Mouse (Mus musculus) right cerebral cortex, postnatal 4 days (tissue): ENCODE data around the gene Sec24a.
A peak's percentile ranks its signal among the peaks of the same experiment; 100 is the strongest.
"Not testable (repeated sequence)": the region's sequence is repeated elsewhere in the genome, so short reads cannot be mapped to it uniquely, and the experiment has no call there.

Source experiments
- DNase-seq: peaks from one replicate; pipeline ENCODE4 v3.0.0-alpha.2; 2022

Gene Sec24a

DNA sequence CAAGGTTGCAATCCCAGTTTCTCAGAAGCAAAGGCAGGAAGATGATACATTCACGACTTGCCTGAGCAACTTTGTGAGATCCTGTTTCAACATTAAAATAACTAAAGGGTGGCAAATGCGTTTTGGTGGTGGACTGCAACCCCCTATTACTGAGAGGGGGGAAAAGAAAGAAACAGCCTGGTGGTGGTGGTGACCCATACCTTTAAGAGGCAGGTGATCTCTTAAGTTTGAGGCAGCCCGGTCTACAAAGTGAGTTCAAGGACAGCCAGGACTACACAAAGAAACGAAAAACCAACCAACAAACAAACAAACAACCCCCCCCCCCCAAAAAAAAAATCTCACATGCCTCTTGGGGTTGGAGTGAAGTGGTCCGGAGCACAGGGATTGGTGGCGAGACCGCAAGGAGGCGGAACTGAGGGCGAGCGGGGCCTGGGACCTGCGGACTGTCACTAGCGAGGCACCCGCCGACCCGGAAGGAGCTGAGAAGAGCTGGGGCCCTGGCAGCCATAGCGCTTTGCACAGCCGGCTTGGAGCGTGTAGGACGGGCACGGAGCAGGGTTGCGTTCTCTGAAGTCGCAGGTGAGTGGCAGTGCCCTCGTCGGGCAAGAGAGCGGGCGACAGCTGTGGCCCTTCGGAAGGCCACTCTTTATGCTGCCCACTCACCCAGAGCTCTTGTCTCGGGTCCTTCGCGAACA is at the start of gene Sec24a, which contains the start of gene Sar1b:
Gene Sec24a, minus strand, starts transcription at position 422 of the 695 bp plus-strand sequence.
Gene Sar1b, plus strand, starts transcription at position 475 of the 695 bp plus-strand sequence.
- peak; percentile 82 for DNase-seq

DNA sequence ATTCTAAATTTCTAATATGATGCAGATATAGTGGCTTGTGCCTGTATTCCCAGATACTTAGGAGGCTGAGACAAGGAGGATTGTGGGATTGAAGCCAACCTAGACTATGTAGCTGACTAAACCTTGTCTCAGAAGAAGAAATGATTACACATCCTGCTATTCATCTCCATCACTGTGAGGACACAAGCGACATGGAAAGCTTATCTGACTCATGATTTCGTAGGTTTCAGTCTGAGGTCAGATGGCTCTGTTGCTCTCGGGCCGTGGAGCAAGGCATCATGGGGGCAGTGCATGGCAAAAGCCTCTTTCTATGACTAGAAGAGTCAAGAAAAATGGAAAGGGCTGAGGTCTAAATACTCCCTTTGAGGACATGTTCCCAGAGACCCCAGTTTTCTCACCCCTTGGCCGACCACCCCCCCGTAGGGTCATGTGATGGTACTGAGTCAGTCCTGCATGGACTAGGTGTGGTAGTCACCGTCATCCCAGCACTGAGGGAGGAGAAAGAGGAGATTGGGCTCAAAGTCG is 48.6 kb upstream of the Sec24a start:
- DNase-seq = no peak

DNA sequence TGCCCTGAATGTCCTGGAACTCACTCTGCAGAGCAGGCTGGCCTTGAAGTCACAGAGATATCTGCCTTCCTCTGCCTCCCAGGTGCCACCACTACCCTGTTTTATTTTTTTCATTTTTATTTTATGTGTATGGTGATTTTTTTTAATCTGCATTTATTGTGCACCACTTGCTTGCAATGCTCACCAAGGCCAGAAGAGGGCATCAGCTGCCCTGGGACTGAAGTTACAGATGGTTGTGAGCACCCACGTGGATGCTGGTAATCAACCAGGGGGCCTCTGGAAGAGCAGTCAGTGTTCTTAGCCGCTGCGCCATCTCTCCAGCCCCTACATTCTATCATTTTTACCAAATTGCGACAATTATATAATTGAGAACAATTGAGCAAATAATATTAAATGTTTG is 47.8 kb upstream of the Sec24a start:
- no peak for DNase-seq

DNA sequence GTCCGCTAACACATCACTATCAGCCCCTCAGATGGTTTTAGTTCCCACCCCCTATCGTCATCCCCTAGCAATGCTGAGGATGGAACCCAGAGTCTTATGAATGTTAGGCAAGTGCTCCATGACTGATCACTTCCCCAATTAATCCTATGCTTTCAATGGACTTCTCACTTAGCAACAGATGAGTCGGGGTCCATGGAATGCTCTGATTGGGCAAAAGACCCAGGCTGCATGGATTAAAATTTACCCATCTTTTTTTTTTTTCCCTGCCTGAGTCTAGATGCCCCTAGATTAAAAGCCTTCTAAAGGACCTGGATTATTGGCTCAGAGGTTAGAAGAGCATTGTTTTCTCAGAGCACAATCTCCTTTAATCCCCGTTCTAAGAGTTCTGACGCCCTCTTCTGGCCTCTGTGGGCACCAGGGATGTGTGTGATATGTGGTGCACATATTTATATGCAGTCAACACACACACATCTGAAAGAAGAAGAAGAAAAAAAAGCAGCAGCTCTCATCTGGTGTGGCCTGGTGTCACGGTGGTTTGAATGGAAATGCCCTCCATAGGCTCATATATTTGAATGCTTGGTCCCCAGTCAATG is 46.3 kb upstream of the Sec24a start:
- DNase-seq = peak; percentile 29

DNA sequence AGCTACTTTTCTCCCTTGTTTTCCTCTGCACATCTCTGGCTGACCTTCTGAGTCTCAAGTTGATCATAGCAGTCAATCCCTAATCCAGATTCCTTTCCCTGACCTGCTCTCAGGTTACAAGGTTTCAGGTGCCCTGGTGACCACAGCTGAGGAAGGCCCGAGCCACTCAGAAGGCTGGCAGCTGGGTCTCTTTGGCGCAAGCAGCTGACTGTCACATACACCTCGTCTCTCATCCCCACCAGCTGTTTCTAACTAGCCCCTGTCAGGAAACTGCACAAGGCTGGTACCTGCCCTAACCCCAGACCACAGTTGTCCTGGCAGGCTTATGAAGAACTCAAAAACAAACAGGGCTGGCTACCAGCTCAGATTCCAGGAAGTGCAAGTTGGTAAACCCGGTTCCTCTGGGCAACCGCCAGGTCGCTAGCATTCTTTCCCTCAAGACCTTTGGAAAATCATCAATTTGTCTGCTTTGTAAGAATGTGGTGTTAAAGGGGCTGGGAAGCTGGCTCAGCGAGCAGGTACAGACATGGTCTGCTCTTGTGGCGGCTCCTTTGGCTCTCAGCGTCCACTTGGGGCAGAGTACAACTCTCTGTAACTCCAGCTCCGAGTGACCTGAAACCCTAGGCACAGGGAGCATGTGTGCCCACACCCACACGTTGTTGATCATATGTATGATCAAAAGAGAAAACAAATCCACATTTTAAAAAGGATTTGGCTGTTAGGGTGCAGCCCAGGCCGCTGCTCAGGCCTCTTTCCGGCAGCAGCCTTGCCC is 43.9 kb upstream of the Sec24a start:
- no peak for DNase-seq

DNA sequence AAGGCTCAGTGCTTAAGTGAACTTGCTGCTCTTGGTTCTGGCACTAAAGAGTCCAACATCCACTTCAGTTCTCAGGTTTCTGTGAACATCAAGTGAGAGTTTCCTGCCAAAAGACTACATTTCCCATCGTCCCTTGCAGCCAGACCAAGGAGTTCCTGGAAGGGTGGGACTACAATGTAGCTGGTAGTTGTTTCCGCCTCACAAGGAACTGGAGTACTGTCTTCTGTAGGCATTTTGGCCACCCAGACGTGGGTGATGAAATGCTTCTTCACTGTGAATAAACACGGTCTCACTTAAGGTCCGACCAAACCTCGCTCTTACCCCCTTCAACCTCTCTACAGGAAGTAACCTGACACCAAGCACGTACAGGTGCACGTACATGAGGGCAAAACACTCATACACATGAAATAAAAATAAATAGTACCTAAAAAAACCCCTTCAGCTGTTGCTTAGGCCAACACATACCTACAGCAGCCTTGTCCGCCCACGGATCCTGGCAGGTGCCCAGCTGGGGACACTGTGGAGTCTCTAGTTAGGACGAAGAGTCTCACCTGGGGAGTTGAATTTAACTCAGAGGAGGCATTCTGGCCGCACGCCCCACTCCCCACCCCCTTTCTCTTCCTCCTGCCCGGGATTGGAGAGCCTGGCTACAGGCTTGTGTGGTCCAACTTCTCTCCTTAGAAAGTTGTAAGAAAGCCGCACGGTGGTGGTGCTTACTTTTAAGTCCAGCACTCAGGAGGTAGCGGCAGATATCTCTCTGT is 42.0 kb upstream of the Sec24a start:
- peak; percentile 49 for DNase-seq

DNA sequence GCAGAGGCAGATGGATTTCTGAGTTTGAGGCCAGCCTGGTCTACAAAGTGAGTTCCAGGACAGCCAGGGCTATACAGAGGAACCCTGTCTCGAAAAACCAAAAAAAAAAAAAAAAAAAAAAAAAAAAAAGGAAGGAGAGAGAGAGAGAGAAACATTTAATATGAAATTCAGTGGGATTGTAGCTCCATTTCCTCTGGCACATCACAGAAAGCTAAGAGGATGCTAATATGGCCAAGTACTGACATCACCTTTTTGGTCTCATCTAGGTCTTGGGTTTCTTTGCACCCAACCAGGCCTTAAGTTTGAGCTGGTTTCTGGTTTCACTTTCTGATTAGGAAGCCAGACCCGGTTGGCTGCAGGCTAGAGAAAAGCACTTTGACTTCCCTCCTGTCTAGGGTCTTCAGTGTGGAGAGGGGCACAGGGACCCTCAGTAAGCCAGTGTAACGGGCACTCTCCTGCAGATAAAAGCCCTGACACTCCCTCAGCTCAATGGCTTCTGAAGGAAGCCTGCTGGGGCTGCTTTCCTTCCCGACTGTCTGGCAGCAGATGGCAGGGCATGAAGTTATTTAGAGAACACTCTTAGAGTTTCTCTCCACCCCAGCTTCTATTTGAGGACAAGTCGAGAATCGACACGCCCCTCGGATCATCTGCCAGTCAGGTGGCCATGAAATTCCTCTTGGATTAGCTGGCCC is 37.3 kb upstream of the Sec24a start:
- DNase-seq = no peak

DNA sequence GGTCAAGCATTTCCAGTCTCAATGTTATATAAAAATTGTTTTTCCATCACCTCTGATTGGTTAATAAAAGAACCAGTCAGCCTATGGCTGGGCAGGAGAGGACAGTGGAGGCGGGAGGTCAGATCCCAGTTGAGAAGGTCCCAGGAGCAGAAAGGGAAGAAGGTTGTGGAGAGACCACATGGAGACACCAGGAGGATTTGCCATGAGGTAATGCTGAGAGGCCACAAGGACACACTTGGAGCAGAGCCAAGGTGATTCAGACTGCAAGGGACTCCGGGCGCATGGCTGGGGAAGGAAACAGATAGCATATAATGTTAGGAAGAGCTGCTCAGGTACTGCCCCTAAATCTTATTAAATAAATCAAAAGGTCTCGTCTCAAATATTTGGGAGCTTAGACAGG is 32.8 kb upstream of the Sec24a start:
- DNase-seq = no peak

DNA sequence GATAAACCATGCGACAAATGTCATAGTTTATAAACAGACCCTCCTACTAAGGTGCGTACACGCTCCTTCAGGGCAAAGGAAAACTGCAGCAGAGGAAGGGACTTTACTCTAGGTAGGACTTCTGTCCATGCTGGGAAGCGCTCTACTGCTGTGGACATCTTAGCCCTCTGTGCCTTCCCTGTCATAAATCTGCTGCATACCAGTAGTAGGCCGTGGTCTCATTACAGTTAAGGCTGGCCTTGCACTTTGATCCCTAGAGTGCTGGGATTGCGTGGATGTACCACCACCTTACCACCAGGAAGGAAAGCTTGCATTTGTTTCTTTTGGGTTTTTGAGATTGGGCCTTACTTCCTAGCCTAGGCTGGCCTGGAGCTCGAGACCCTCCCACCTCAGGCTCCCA is 27.2 kb upstream of the Sec24a start:
- no peak for DNase-seq

DNA sequence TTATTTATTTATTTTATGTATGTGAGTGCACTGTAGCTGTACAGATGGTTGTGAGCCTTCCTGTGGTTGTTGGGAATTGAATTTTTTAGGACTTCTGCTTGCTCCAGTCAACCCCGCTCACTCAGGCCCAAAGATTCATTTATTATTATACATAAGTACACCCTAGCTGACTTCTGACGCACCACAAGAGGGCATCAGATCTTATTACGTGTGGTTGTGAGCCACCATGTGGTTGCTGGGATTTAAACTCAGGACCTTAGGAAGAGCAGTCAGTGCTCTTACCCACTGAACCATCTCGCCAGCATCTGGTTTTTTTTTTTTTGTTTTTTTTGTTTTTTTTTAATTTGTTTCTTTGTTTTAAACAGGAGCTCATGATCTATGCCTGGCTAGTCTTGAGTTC is 26.3 kb upstream of the Sec24a start:
- DNase-seq = not testable (repeated sequence)

DNA sequence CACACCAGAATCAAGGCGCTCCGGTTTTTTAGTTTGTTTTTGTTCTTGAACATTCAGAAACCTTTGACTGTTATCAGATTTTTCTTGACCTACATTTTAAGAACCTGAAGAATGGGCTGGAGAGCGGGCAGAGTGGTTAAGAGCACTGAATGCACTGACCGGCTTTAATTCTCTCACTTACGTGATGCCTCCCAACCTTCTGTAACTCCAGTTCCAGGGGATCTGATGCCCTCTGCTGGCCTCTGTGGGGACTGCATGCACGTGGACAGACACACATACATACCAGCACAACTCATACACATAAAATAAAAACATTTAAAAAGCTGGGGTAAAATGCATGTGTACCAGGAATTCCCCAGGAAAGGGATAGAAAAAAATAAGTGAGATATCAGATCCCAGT is 22.5 kb upstream of the Sec24a start:
- DNase-seq = peak; percentile 37

DNA sequence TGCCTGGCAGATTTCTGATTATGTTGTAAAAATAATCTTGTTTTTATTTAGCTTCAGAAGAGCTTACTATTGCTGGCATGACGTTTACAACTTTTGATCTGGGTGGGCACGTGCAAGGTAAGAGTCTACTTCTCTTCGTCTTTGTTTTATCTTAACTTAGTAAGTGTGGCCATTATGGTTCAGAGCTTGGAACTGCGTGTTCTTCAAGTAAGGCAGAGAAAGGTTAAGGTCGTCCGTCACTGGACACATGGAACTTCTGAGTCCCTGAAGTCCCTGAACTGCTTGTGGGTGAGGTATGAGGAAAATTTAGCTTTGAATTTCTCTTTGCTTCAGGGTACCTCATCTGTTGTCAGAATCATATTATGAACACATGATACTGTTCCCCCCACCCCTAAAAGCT is 19.3 kb upstream of the Sec24a start:
- no peak for DNase-seq

DNA sequence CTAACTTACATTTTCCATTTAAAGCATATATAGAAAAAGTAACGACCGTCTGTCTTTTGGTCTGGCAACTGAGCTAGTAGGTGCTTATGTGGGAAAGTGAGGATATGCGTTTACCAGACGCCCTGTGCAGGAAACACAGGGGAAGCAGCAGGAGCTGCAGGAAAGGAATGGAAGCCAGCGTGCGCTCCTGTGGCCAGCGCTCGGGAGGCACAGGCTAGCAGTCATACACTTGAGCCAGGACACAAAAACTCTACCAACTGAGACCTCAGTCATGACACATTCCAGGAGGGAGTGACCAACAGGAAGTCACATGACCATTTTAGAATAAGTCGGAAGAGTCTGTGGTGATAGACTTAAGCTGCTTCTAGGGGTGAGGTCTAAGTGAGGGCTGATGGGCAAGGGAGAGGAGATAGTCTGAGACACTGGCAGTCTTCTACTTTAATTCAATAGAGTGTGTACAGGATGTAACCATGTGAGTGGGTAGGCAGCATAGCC is 17.4 kb upstream of the Sec24a start:
- no peak for DNase-seq

DNA sequence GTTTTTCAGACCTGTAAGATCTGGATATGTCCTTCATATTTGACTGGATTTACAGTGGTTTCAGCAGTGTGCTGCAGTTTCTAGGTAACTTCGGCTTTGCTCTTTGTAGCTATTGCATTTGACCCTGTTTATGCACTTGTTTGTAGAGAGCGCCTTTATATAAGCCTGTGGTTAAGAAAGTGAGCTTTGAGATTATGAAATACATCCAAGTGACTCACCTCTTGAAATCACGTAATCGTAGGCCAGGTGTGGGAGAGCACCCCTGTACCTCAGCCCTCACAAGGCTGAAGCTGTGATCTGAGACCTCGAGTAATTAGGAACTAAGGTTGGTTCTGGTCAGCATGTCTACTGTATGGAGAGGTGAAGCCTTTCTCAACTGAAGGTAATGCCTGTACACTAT is 14.0 kb upstream of the Sec24a start:
- no peak for DNase-seq

DNA sequence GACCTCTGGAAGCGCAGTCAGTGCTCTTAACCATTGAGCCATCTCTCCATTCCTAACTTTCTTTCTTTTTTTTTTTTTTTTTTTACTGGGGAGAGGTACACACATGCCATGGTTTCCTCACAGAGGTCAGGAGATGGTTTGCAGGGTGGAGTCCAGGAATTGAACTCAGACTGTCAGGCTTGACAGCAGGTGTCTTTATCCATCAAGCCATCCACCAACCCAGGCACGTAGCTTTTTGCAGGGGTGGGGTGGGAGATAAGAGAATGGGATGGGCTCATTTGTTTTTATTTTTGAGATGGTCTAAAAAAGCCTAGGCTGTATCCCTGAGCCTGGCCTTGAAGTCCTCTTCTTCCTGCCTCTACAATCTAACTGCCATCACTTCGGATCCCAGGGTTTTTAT is 12.1 kb upstream of the Sec24a start:
- no peak for DNase-seq

DNA sequence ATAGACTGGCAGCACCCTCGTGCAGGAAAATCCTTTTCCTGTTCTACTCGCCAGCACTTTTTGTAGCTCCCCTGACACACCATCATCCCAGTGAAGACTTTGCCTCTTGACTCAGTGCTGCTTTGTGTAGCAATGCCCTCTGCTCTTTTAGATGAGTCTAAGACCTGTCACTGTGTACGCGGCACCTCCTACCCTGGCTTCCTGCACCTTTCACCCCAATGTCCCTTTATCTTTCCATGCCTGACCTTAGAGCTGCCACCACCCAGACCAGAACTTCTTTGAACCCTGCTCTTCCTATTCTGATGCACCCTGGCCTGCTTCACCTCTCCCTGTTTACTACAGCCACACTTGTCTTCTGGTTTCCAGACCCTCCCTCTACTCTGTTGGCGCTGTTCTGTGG is 4.9 kb upstream of the Sec24a start:
- no peak for DNase-seq

DNA sequence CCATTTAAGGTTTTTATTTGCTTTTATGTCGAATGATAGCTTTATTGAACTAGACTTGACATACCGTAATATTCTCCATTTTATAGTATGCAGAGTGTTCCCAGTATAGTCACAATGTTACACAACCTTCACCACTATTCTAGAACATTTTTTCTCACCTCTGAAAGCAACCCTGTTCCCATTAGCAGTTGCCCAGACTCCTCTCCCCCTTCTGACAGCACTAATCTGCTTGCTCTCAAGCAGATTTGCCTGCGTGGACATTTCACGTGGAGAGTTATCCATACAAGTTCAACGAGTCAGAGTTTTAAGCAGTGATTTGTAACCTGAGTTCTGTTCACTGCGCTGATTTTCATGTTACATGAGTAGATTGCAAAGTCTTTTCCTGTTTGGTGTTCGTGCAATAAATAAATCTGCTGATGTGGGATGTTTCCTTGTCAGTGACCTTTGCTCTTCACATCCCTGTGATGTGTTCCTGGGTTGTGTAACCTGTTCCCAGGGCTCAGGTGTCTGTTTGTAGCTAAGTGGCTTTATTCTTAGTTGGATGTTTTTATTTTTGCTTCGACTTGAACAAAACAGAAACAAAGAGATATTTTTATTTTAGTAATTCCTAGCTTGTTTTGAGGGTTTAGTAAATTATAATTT is 4.3 kb upstream of the Sec24a start:
- no peak for DNase-seq

DNA sequence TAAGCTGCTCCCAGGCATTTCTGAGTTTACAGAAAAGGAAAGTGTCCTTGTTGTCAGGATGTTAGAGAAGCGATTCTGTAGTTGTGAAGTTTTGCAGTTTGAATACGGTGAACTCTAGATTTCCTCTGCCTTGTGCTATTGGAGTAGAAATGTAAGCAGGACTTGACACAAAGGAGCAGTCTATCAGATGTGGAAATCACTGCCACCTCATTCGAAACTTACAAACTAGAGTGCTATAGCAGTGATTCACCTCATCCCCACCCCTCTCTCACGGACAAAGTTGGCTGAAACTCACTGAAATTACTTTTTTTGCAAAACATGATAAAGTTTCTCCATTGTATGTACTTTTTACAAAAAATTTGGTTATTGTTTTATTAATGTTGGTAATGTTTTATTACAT is 1.4 kb upstream of the Sec24a start:
- DNase-seq = no peak

DNA sequence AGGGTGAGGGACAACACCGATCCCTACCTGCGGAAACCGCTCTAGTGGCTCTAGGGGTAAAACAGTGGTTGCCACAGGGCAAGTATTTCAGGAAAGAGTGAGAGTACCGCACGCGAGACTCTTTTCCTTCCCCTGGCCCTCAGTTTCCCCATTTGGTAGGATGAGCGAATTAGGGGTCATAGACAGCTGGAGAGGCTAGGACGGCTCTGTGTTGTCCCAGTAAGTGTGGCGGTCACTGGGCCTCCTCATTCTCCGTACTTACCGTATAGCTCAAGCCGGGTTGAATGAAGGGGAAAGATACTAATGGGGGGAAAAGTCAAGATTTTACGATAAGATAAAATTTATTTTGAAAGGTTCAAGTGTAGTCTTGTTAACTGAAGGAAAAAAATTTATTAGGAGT is 521 bp upstream of the Sec24a start:
- no peak for DNase-seq

DNA sequence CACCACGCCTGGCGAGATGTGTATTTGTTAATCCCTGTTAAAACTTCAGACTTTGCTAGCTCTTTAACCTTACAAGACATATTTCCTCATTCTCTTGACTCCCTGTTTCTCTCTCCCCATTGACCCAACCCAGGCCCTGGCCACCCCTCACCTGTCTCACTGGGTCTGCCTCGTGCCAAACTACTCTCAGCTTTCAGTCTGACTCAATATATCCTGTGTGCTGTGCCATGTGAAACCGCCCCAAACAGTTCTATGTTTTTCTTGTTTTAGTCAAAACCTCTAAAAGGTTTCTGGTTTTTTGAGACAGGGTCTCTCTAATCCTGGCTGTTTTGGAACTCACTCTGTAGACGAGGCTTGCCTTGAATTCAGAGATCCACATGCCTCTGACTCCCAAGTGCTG is 2.2 kb downstream of the Sec24a start:
- no peak for DNase-seq

DNA sequence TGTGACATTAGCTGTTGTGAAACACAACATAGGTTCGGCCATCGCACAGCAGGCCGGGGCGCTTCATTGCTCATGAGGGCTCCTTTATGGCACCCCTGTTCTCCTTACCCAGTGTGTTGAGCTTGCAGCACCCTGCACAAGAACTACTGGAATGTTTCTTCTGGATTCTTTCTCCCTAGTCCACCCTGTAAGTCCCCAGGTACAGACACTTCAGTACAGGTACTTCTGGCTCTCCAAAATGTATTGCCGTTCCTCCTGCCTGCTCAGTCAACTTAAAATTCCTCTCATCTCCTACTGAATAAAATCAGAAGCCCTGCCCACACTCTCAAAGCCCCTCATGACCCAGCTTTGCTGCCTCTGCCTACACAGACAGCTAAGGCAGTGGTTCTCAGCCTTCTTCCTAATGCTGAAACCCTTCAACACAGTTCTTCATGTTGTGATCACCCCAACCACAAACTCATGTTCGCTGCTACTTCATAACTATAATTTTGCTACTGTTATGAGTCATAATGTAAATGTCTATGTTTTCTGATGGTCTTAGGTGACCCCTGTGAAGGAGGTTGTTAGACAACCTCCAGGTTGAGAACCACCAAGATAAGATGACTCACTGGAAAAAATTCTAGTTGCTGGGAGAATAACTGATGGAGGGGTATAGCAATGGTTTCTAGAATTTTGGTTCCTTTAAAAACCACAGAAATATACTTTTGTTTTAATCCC is 3.3 kb downstream of the Sec24a start:
- no peak for DNase-seq
